Mouse (Mus musculus) embryo, embryonic 10.5 days (tissue): ENCODE measurements around the gene Gm3417.
"Not testable (repeated sequence)": the region's sequence is repeated elsewhere in the genome, so short reads cannot be mapped to it uniquely, and the experiment has no call there.

Source experiments
- DNase-seq: peaks from one replicate; pipeline ENCODE4 v3.0.0-alpha.2; 2015; ENCODE audit warnings: low spot score

Gene Gm3417

DNA sequence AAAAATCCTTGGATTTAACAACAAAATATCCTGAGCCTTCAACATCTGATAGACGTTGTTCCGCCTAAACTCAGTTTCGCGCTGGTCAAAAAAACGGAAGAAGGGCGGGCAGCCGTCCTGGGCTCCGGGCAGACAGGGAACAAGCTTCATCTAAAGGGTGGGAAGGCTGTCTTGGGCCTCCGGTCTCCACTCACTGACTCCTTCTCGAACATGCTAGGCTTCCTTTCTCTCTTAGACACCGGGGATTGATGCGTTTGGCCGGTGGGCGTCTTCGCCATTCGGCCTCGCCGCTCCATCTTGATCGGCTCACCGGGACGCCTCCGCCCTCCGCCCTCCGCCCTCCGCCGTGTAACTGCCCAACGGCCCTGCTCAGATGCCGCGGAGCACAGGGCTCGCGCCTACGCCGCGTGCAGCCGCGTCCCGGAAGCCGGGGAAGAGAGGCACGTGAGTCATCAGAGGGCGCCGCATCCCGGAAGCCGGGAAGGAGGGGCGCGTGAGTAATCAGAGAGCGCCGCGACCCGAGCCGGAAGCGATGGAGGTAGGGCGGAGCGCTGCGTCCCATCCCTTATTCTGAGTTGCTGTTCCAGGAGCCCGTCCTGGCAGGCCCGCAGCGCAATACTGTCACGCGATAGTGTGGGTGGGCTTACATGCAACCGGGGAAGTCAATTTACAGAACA lies at the start of gene Gm3417, which contains the start of gene 9030025P20Rik:
Gm3417 (minus strand) TSS at position 429 of the 677 bp plus-strand sequence.
9030025P20Rik (plus strand) TSS at position 107 of the 677 bp plus-strand sequence.
- not testable (repeated sequence) for DNase-seq

DNA sequence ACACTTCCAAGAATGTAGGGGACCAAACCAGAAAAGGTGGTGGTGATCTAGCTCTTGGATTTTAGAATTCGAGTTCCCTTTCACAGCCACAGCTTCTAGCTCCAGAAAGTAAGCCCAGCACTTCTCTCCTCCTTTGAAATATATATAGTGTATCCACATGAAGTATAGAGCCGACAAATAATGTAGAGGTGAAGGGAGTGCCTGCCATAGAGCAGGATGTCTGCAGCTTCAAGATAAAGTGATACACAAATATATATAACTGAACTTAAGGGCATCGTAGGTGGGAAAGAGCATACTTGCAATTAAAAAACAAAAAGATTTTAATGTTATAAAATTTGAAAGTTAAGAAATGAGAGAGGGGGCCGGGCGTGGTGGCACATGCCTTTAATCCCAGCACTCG lies 46.9 kb upstream of the Gm3417 start:
- not testable (repeated sequence) for DNase-seq

DNA sequence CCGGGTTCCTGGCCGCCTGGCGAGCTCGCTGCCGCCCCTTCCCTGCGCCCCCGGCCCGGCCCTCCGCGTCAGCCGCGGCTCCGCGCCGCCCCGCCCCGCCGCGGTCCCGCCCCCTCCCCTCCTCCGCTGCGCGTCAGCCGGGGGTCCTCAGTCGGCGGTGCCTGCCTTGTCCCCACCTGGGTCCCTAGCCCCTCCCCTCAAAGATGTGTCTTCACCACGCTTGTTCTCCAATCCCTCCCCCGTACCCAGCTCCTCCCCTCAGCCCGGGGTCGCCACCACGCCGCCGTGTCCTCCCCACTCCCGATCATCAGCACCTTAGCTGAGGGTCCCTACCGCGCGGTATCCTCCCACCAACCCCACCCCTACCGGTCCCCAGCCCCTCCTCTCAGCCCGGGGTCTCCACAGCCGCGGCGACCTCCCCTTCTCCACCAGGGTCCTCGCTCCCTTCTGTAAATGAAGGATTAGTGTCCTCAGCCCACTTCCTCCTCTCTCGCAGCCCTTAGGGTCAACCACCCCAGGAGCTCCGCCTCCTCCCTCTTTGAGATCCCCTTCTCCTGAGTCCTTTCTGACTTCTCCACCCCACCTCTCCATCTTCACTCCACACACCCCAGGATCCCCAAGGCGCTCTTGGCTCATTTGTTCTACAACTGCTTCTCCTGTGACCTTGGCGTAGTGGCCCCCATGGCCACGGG lies 46.1 kb upstream of the Gm3417 start:
- not testable (repeated sequence) for DNase-seq

DNA sequence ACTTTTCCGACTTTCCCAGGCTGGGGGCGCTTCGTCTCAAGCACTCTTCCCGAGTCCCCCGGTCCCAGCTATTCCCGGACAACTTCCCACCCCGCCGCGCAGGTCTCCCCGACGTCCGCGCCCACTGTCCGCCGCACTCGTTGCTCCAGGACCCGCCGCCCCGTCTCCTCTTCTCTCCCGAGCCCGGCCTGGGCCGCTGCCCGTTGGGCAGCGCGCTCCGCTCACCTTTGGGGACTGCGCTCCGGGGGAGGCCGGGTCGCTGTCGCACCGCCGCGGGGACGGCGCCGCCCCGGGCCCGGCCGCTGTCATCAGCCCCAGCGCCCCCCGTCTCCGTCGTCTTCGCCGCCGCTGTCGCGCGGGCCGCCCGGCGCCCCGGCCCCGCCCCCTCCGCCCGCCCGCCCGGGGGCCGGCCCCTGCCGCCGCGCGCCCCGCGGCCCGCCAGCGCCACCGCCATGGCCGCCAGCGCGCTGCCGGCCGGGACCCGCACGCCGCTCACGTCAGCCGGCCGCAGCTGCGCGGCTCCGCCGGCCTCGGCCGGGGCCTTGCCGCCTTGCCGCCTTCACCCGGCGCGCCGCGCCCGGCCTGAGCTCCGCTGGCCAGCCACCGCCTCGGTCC lies 45.4 kb upstream of the Gm3417 start:
- DNase-seq: not testable (repeated sequence)

DNA sequence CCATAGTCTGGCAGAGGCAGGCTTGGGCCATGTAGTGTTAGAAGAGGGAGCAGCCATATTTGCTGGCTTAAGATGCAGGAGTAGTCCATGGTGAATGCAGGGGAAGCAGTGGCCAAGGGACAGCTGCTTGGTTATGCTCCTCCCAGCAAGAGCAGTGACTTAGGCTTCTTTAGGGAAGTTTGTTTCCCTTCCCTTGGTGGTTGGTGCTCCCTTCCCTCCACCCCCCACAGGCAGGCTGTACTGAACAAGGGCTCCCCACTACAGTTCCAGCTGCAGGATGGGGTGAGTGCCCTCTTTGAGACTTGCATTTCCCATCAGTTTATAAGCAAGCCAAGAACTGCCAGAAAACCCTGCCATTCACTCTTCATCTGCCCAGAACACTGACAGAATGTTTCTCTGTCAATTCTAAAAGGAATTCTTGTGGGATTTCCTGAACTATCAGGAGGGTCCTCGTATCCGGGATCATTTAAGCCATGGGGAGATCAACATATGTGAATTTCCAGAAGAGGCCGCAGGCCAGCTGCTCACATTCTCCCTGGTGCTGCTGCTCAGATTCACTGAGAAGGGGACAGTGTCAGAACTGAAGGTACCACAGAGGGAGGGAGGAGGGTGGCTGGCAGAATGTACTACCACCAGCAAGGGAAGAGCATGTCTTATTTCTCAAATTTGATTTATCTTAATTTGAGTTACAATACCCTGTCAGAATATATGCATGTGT lies 43.1 kb upstream of the Gm3417 start:
- DNase-seq: not testable (repeated sequence)

DNA sequence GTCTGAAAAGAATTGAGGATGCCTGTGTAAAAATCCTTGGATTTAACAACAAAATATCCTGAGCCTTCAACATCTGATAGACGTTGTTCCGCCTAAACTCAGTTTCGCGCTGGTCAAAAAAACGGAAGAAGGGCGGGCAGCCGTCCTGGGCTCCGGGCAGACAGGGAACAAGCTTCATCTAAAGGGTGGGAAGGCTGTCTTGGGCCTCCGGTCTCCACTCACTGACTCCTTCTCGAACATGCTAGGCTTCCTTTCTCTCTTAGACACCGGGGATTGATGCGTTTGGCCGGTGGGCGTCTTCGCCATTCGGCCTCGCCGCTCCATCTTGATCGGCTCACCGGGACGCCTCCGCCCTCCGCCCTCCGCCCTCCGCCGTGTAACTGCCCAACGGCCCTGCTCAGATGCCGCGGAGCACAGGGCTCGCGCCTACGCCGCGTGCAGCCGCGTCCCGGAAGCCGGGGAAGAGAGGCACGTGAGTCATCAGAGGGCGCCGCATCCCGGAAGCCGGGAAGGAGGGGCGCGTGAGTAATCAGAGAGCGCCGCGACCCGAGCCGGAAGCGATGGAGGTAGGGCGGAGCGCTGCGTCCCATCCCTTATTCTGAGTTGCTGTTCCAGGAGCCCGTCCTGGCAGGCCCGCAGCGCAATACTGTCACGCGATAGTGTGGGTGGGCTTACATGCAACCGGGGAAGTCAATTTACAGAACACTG lies 31.3 kb upstream of the Gm3417 start, which contains the start of gene Gm3435:
Gm3435 (plus strand) TSS at position 471 of the 708 bp plus-strand sequence.
- not testable (repeated sequence) for DNase-seq

DNA sequence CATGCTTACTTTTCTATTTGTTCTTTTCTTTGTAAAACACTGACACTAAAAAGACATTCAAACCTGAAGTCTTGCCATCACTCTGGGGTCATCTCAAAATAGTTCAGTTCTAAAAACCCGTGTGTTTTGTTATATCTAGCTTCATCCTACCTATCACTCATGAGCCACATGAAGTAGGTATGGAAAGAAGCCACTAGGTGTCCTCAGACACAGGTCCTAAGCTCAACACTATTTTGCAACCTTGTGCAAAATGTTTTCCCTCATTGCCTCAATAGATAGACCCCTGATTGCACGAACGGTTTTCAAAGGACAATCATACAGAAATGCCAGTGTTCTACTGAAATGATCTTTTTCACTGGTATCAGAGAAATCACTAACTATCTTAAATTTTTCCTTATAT lies 30.5 kb upstream of the Gm3417 start:
- not testable (repeated sequence) for DNase-seq

DNA sequence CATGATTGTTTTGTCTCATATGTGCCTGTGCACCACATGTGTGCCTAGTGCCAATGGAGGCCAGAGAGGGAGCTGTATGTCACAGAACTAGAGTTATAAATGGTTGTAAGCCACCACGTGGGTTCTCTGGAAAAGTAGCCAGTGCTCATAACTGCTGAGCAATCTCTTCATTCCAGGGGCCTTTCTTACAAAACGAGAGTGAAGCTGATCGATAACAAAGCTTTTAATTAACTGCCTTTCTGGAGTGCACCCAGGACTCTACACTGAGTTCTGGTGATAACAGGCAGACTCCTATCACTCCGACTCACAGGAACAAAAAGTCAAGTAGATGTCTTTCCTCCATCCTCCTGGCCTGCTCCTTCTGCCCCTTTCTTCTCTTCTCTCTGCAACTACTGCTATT lies 21.5 kb upstream of the Gm3417 start:
- not testable (repeated sequence) for DNase-seq

DNA sequence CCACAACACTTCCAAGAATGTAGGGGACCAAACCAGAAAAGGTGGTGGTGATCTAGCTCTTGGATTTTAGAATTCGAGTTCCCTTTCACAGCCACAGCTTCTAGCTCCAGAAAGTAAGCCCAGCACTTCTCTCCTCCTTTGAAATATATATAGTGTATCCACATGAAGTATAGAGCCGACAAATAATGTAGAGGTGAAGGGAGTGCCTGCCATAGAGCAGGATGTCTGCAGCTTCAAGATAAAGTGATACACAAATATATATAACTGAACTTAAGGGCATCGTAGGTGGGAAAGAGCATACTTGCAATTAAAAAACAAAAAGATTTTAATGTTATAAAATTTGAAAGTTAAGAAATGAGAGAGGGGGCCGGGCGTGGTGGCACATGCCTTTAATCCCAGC lies 15.6 kb upstream of the Gm3417 start:
- not testable (repeated sequence) for DNase-seq

DNA sequence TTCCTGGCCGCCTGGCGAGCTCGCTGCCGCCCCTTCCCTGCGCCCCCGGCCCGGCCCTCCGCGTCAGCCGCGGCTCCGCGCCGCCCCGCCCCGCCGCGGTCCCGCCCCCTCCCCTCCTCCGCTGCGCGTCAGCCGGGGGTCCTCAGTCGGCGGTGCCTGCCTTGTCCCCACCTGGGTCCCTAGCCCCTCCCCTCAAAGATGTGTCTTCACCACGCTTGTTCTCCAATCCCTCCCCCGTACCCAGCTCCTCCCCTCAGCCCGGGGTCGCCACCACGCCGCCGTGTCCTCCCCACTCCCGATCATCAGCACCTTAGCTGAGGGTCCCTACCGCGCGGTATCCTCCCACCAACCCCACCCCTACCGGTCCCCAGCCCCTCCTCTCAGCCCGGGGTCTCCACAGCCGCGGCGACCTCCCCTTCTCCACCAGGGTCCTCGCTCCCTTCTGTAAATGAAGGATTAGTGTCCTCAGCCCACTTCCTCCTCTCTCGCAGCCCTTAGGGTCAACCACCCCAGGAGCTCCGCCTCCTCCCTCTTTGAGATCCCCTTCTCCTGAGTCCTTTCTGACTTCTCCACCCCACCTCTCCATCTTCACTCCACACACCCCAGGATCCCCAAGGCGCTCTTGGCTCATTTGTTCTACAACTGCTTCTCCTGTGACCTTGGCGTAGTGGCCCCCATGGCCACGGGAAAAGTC lies 14.7 kb upstream of the Gm3417 start:
- not testable (repeated sequence) for DNase-seq

DNA sequence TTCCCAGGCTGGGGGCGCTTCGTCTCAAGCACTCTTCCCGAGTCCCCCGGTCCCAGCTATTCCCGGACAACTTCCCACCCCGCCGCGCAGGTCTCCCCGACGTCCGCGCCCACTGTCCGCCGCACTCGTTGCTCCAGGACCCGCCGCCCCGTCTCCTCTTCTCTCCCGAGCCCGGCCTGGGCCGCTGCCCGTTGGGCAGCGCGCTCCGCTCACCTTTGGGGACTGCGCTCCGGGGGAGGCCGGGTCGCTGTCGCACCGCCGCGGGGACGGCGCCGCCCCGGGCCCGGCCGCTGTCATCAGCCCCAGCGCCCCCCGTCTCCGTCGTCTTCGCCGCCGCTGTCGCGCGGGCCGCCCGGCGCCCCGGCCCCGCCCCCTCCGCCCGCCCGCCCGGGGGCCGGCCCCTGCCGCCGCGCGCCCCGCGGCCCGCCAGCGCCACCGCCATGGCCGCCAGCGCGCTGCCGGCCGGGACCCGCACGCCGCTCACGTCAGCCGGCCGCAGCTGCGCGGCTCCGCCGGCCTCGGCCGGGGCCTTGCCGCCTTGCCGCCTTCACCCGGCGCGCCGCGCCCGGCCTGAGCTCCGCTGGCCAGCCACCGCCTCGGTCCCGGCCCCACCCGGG lies 14.0 kb upstream of the Gm3417 start:
- not testable (repeated sequence) for DNase-seq

DNA sequence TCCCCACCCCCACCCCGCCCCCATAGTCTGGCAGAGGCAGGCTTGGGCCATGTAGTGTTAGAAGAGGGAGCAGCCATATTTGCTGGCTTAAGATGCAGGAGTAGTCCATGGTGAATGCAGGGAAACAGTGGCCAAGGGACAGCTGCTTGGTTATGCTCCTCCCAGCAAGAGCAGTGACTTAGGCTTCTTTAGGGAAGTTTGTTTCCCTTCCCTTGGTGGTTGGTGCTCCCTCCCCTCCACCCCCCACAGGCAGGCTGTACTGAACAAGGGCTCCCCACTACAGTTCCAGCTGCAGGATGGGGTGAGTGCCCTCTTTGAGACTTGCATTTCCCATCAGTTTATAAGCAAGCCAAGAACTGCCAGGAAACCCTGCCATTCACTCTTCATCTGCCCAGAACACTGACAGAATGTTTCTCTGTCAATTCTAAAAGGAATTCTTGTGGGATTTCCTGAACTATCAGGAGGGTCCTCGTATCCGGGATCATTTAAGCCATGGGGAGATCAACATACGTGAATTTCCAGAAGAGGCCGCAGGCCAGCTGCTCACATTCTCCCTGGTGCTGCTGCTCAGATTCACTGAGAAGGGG lies 11.6 kb upstream of the Gm3417 start:
- not testable (repeated sequence) for DNase-seq

DNA sequence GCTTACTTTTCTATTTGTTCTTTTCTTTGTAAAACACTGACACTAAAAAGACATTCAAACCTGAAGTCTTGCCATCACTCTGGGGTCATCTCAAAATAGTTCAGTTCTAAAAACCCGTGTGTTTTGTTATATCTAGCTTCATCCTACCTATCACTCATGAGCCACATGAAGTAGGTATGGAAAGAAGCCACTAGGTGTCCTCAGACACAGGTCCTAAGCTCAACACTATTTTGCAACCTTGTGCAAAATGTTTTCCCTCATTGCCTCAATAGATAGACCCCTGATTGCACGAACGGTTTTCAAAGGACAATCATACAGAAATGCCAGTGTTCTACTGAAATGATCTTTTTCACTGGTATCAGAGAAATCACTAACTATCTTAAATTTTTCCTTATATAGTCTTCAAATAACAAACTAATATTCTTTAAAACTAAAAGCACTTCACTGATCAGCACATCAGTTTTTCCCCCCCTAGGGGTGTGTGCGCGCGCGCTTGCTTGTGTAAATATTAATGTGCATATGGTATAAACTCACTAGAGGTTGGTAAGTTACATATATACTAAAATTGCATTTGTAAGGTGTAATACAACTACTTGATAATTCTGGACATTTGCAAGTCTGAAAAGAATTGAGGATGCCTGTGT lies 750 bp downstream of the Gm3417 start:
- not testable (repeated sequence) for DNase-seq

DNA sequence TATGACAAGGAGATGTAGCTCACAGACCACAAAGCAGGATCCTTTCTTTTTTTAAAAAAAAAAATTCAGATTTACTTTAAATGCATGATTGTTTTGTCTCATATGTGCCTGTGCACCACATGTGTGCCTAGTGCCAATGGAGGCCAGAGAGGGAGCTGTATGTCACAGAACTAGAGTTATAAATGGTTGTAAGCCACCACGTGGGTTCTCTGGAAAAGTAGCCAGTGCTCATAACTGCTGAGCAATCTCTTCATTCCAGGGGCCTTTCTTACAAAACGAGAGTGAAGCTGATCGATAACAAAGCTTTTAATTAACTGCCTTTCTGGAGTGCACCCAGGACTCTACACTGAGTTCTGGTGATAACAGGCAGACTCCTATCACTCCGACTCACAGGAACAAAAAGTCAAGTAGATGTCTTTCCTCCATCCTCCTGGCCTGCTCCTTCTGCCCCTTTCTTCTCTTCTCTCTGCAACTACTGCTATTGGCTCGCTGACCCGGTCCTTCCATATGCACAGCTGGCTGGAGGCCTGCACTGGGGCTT lies 10.1 kb downstream of the Gm3417 start:
- not testable (repeated sequence) for DNase-seq

DNA sequence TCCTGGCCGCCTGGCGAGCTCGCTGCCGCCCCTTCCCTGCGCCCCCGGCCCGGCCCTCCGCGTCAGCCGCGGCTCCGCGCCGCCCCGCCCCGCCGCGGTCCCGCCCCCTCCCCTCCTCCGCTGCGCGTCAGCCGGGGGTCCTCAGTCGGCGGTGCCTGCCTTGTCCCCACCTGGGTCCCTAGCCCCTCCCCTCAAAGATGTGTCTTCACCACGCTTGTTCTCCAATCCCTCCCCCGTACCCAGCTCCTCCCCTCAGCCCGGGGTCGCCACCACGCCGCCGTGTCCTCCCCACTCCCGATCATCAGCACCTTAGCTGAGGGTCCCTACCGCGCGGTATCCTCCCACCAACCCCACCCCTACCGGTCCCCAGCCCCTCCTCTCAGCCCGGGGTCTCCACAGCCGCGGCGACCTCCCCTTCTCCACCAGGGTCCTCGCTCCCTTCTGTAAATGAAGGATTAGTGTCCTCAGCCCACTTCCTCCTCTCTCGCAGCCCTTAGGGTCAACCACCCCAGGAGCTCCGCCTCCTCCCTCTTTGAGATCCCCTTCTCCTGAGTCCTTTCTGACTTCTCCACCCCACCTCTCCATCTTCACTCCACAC lies 16.9 kb downstream of the Gm3417 start:
- DNase-seq: not testable (repeated sequence)

DNA sequence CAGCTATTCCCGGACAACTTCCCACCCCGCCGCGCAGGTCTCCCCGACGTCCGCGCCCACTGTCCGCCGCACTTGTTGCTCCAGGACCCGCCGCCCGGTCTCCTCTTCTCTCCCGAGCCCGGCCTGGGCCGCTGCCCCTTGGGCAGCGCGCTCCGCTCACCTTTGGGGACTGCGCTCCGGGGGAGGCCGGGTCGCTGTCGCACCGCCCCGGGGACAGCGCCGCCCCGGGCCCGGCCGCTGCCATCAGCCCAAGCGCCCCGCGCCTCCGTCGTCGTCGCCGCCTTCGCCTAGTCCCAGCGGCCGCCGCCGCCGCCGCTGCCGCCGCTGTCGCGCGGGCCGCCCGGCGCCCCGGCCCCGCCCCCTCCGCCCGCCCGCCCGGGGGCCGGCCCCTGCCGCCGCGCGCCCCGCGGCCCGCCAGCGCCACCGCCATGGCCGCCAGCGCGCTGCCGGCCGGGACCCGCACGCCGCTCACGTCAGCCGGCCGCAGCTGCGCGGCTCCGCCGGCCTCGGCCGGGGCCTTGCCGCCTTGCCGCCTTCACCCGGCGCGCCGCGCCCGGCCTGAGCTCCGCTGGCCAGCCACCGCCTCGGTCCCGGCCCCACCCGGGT lies 17.5 kb downstream of the Gm3417 start, which contains the start of gene Phf10:
Phf10 (minus strand) TSS at position 323 of the 606 bp plus-strand sequence.
- DNase-seq: peak; percentile 28

DNA sequence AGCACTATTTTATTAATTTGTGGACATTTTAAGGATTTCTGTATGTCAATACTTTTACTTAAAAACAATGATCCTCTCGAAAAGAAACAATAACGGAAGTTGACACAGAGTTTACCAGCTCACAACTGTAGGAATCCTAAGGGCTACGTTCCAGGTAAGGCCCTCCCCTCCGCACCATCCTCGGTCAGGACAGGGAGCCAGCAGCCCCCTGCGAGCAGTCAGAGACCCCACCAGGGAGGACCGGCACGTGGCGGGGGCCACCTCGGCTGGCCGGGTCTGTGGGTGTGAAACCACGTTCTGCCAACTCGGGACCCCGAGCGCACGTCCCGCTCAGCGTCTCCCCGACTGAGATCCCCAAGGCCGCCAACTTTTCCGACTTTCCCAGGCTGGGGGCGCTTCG lies 18.1 kb downstream of the Gm3417 start:
- DNase-seq: peak; percentile 26

DNA sequence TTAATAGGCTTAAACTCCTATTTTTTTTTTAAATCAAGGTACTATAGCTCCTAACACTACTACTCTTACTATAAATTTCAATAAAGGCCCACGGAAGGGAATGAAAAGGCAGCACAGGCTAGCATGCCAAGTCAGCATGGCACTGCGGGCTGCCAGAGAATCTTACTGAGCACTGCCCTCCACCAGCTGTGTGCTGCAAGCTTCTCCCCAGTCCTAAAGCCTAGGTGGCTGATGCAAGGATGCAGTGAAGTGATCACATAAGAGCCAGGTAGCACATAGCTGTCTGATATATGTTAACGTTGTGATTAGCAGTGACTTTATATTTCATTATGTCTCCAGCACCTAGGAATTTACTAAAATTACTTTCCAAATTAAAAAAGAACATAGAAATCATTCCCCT lies 18.6 kb downstream of the Gm3417 start:
- peak; percentile 4 for DNase-seq
